Mouse (Mus musculus) granulocyte monocyte progenitor cell, adult 5-6 weeks (primary cell): ENCODE measurements around the gene Kitl. TPM values are rescaled to one million over a fixed set of nuclear protein-coding genes. Genes with fewer than 3 reads are reported as not detected.

Source experiments
- ATAC-seq: replicated peaks from 2 replicates; pipeline ENCODE4 v1.8.0; 2016; ENCODE audit warnings: mild to moderate bottlenecking, moderate TSS enrichment, inconsistent platforms; ENCODE audit not compliant: poor library complexity, severe bottlenecking
- total RNA-seq, 2 experiments: library from RNA; stranded (forward) in 1 of 2; stranded (reverse) in 1 of 2; fragments of 200-712, 200-1000 nt in 1 of 2; fragments of >200 nt in 1 of 2; fragmentation: Nextera tagmentation in 1 of 2; gene quantifications; 2 replicates each; pipeline ENCODE4 v1.2.3; 2014 to 2017

Gene Kitl
- total RNA-seq, 2 experiments from 2014 or later = 0.17 TPM; not detected in 1

DNA sequence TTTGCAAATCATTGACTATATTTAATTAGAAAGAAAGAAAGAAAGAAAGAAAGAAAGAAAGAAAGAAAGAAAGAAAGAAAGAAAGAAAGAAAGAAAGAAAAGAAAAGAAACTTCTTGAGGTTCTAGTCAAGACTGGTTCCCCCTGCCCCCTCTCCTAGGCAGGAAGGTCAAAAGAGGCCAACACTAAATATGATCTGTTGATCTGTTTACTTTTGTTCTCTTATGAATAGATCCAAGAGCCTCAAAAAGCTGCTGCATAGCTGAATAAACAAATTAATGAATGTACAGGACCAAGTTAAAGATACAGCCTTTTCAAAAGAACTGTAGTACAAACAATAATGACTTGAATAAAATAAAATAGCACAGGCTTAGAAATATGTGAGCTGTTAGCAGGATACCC lies 57.7 kb downstream of the Kitl start:
- ATAC-seq = no peak

DNA sequence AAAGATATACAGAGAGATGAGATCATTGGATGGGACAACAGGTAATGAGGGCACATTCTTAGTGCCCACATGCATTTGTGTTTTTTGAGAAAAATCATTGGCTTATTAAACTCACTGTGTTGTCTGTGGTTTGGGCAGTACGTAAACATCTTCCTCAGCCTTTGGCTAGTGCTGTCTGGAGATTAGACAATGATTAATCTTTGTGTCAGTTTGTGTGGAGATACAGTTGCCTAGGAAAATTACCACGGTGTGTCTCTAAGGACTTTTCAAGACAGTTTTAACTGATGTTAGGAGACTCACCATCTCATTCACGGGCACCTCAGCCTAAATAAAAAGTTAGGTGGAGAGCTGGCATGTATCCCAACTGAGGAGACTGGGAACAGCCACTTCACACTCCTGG lies 85.7 kb downstream of the Kitl start:
- ATAC-seq = no peak

DNA sequence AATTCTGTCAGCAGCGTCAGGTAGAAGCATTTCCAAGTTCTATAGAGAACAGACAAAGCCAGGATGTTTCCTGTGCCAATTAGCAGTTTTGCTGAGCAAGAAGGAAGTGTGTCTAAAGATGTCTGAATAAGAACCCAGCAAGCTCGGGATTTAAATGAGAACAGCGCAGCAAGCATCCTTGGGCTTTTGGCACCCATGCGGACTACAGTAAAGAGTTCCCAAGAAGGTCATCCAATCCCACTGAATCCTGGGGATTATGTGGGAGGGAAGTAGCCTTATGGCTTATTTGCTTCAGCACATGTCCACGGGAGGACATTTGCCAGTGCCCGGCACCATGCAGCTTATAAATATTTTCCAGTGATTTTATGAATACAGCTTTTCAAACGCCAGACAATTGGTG lies 95.8 kb downstream of the Kitl start:
- ATAC-seq = no peak

DNA sequence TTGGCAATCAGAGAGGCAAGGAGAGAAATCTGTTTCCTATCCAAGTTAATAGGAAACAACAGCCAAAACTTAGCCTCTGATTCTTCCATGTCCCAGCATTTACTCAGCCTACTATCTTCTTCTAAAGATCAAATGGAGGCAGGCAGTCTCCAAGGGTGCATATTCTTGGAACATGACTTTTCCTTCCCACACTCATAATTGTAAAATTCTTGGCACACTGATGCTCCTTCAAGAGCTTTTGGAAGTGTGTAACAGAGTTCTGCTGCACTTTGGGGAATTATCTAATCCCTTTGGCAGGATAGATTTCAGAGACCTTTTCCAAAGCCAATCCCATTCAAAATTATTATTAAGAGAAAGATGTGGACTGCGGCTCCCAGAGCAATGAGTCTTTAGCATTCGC lies 100.1 kb downstream of the Kitl start:
- no peak for ATAC-seq

DNA sequence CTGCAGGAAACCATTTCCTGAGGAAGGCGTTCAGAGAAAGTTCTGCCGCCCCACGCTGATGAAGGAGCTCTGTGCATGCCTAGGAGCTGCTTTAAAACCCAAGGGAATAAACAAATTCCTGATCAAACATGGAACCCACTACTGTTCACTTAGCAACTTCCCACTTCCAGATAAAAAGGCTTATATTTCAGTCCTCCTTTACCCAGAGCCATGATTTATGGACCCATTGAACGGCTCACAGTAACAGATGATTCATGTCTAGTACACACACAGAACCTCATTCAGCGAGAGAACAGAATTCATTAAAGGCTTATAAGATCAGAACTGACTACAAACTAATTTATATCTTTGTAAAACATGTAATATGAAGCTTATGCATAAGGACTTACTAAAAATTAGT lies 109.0 kb downstream of the Kitl start:
- no peak for ATAC-seq

DNA sequence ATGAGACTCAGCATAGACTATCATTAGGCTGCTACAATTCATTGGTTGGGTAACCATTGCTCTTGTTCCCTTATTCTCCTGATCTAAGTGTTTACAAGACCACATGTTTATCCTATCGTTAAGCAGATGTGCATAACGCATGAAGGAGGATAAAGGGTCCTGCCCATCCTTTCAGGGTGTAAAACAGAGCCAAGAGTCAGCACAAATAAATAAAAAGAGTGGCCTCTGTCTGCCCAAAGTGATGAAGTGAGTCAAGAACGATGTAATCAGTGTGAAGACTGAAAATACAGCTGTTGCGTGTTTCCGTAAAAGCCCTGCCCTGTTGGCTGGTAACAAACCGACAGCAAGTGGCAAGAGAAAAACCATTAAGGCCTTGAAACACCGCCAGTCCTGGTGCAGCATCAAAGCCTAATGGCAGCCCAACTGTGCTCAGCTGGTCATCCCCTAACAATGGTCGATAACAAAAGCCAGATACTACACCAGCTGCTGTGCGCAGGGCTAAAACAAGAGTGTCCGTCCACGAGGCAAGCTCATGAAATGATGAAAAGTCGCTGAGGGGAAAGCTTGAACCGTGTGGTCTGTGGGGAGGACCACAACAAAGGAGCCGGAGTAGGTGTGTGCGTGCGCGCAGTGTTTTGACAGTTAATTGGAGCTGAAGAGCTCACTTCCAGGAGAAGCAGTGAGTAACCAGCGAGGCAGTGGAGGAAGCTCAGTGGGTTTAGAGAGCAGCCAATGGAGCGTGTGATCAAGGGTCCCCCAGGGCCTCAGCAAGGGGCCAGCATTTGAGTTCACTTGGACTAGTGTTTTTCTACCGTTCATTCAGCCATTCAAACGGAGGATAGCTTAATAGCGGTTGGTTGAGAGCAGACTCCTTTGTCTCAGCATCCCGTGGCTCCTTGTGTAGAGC lies 112.7 kb downstream of the Kitl start:
- no peak for ATAC-seq

DNA sequence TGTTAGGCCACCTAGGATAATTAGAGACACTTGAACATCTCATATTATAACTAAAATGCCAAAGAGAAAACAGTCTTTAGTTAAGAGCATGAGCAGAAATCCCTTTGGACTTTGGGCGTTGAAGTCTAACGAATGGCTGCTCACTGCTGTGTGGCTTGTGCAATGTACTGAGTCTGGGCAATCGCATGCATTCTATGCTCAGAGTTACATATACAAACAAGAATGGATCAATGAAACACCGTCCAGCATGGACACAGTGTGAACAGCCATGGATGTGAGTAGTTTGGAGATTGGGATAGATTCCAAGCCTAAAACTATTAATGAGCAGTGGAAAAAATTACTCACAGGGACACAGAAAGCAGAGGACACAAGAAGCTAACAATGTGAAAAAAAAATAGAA lies 116.2 kb downstream of the Kitl start:
- ATAC-seq = no peak

DNA sequence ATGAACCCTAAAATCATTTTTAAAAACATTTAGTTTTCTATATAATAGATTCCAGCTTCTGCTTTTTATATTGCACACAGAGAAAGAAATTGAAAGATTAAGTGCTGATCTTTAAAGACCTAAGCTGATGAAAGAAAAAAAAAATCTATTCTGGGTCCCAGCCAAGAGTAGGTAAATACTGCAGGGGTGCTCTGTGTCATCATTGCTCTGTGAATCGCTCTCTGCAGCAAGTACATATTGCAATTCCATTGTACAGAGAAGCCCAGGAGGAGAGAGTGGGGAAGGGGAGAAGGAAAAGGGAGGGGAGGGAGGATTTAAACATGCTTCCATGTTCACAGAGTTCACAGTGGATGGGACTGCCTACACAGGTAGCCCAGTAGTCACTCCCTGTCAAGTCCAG lies 116.9 kb downstream of the Kitl start:
- ATAC-seq = no peak

DNA sequence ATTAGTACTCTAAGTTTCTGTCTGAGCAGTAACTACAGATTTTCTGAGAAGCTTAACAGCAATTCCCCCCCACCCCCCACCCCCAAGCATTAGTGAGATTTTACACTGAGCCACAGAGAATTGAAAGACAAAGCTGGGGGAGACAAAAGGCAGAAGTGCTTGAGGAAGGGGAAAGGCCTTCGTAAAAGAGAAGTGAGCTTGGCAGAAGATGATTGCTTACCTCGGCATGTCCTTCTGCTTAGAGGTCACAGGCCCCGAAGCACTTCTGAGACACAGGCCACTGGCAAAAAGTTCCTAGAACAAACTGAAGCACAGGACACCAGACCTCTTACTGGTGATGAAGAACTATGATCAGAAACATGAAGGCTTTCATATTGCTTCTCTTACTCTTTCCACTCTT lies 123.1 kb downstream of the Kitl start:
- ATAC-seq = no peak

DNA sequence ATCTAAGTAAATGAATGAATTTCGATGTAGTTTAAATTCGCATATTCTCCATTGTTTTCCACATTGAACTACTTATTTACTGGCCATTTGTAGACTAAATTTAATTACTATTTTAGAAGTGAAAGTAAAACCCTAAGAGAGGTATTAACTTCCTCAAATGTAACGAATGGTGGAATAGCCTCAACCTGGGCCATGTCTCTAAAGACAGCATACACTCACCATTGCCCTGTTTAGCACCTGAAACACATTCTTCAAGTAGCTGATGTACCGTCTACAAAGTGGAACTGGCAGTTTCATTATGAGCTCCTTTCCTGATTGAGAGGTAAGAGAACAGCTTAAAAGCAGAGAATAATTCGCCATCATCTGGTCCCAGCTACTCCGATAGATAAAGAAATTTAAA lies 132.7 kb downstream of the Kitl start:
- peak; percentile 50; the same call in 1 of the 2 replicates for ATAC-seq
